Comparison of ENCODE assay signal across 17 mouse cellular contexts in the genomic region with DNA sequence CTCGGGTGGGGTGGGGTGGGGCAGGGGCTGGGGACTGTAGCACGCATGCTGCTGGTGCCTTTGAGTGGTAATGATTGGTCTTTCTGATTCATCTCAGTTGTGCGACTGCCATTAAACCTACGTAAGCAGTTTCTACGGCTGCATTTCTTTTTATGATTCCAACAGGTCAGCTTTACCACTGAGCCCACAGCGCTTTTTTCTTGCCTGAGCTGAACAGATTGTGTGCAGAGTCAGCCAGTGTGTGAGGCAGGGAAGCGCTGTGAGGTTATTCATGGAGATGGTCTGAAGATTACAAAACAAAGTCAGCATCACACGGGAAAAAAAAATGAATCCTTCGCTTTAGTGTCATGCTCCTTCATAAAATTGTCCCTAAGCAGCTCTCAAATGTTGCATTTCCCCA.
DNase-seq lines count a peak whose midpoint lies in the region; ATAC-seq and TF ChIP-seq lines count a peak whose summit lies in the region.
"Had no signal": no experiment of that assay in that cellular context is flagged by ENCODE, and none has a peak within 500 bp of the region (broad histone marks: within the 10 kb centered on the region; RNA-seq: fewer than 3 reads in every experiment).

No protein-coding gene starts in this region.

- H3K9me3 ChIP-seq in liver, postnatal 0 days (ENCODE audit: low read length): no peaks in the 10 kb centered on the region
- H3K9me3 ChIP-seq: G1E had no signal

- peak overlapping the region; percentile 22 for H3K27ac ChIP-seq in left cerebral cortex, adult 2 months
- H3K27ac ChIP-seq in liver, postnatal 0 days (ENCODE audit: low read depth): no peak overlapping the region

- H3K9ac ChIP-seq in liver, postnatal 0 days (replicated peaks): no peak overlapping the region

- no peaks in the 10 kb centered on the region for H3K27me3 ChIP-seq in liver, postnatal 0 days (ENCODE audit: insufficient read depth, low read length)
- H3K27me3 ChIP-seq: CH12.LX, Patski had no signal

- intact Hi-C loops in left cerebral cortex, adult 2 months (cut with DNase I): no loop called here

- no peak for TF ChIP-seq CTCF in left cerebral cortex, adult 2 months (IDR thresholded peaks at IDR 0.05)
- no peak for TF ChIP-seq CTCF in liver, postnatal 0 days (IDR thresholded peaks at IDR 0.05; ENCODE audit: low read depth)

- H3K4me2 ChIP-seq in liver, postnatal 0 days (ENCODE audit: low read depth, low read length): no peak overlapping the region

- ATAC-seq in frontal cortex, adult (ENCODE audit: low TSS enrichment): peak; percentile 71
- no peak for ATAC-seq in liver, postnatal 0 days
- ATAC-seq: activated CD4-positive, CD25-positive, alpha-beta regulatory T cell, adult 4 months; CD4-positive, CD25-positive, alpha-beta regulatory T cell, adult 4 months; Patski had no signal

- H3K4me1 ChIP-seq in liver, postnatal 0 days (ENCODE audit: insufficient read depth): no peaks in the 10 kb centered on the region

- DNase-seq in frontal cortex, postnatal 14 days (ENCODE audit: low spot score in 2 of 2): no peak
- no peak for DNase-seq in left cerebral cortex, adult 2 months (ENCODE audit: extremely low spot score in 1 of 2, low spot score in 2 of 2)
- DNase-seq in left cerebral cortex, adult 11 months (ENCODE audit: low spot score): no peak
- peak; percentile 46 for DNase-seq in right cerebral cortex, adult 18-20 months
- DNase-seq in right cerebral cortex, postnatal 14 days: no peak
- peak; percentile 70 for DNase-seq in brain, adult 2 months (ENCODE audit: low read depth, low spot score)
- no peak for DNase-seq in liver, postnatal 0 days
- DNase-seq: B cell, adult 2 months; cerebellum, adult 11 months; cerebellum, adult 11-12 months; cerebellum, adult 18-20 months had no signal

- TF ChIP-seq EP300 in liver, postnatal 0 days (IDR thresholded peaks at IDR 0.05; ENCODE audit: low read depth): no peak

- WGBS in liver, postnatal 0 days (ENCODE audit: insufficient replicate concordance): 78% methylated on average over 9 of the region's 9 CpGs

- no peaks in the 10 kb centered on the region for H3K36me3 ChIP-seq in liver, postnatal 0 days (replicated peaks; ENCODE audit: insufficient read depth, low read length)
- H3K36me3 ChIP-seq: G1E had no signal

- H3K4me3 ChIP-seq in left cerebral cortex, adult 2 months: no peak overlapping the region
- H3K4me3 ChIP-seq in liver, postnatal 0 days (ENCODE audit: low read depth, low read length): no peak overlapping the region

Comparison
In these comparisons a context has a peak if more than half of its experiments do, and no peak if none do; other contexts are left out.
1. DNase-seq: peak in right cerebral cortex, adult 18-20 months (single experiment) and brain, adult 2 months (single experiment); none in frontal cortex, postnatal 14 days (0 of 2), left cerebral cortex, adult 2 months (0 of 2), left cerebral cortex, adult 11 months (single experiment), right cerebral cortex, postnatal 14 days (single experiment) and liver, postnatal 0 days (single experiment).